Mouse (Mus musculus) cerebellum, adult 2 months (tissue): ENCODE measurements around the gene Helz2. TPM values are rescaled to one million over a fixed set of nuclear protein-coding genes. Genes with fewer than 3 reads are reported as not detected.

Experiments
- DNase-seq, 2 experiments: peaks; one replicate each; pipeline ENCODE4 v3.0.0; 2021
- H3K27ac ChIP-seq: fragments of 200-500 bp; 2 replicates; pipeline ENCODE4 v1.5.1; 2012; ENCODE audit warnings: low read length, control low read depth, inconsistent platforms; ENCODE audit not compliant: insufficient read depth
- H3K27me3 ChIP-seq: fragments of 200-500 bp; 2 replicates; pipeline ENCODE4 v1.6.1; 2012; ENCODE audit warnings: inconsistent platforms, mild to moderate bottlenecking, low read length, moderate library complexity; ENCODE audit not compliant: control insufficient read depth, insufficient read depth
- H3K4me1 ChIP-seq: fragments of 200-500 bp; 2 replicates; pipeline ENCODE4 v1.6.1; 2011; ENCODE audit warnings: low read length; ENCODE audit not compliant: control insufficient read depth, insufficient read depth
- H3K4me3 ChIP-seq: fragments of 200-500 bp; replicated peaks from 2 replicates; pipeline ENCODE3; 2011; ENCODE audit warnings: mild to moderate bottlenecking, low read depth, low read length, control low read depth; ENCODE audit not compliant: insufficient read depth
- CTCF ChIP-seq: fragments of 200-500 bp; IDR thresholded peaks from 2 replicates; pipeline ENCODE4 v1.5.1; 2011; ENCODE audit warnings: low read depth, mild to moderate bottlenecking, control low read depth, low read length, moderate library complexity, borderline replicate concordance; ENCODE audit not compliant: insufficient read depth
- POLR2A ChIP-seq: fragments of 200-500 bp; IDR thresholded peaks from 2 replicates; pipeline ENCODE4 v1.6.1; 2011; ENCODE audit warnings: low read length, control low read depth, borderline replicate concordance; ENCODE audit not compliant: insufficient read depth
- WGBS: fragments of 180-500 bp; shearing (Covaris S2); methylation state at CpG from one replicate; pipeline ENCODE4 v1.1.7; 2018; 5-methylcytosine and 5-hydroxymethylcytosine counted together
- polyA plus RNA-seq: library from polyadenylated mRNA; depleted of rRNA; stranded (reverse); fragments of >200 nt; gene quantifications from 2 replicates; pipeline ENCODE4 v1.2.3, GENCODE M21; 2012

Gene Helz2
- polyA plus RNA-seq, 1 experiment: 2.4 TPM

- DNase-seq: no peak
- Histone ChIP-seq H3K4me3 (no peak overlapping the region), H3K4me1 (no peaks in the 10 kb centered on the region), H3K27me3 (no peaks in the 10 kb centered on the region), H3K27ac (no peak overlapping the region)
- WGBS: 90% methylated on average over 10 of the region's 10 CpGs
- no peak for TF ChIP-seq POLR2A
- no peak for TF ChIP-seq CTCF
These were observed 7.4 kb upstream of the Helz2 start for GRCm38 (mm10) chr2:181249217-181249616.

- TF ChIP-seq CTCF: no peak
- no peak for TF ChIP-seq POLR2A
- Histone ChIP-seq H3K27ac (no peak overlapping the region), H3K4me1 (no peaks in the 10 kb centered on the region), H3K4me3 (no peak overlapping the region), H3K27me3 (no peaks in the 10 kb centered on the region)
- 49% methylated on average over 2 of the region's 2 CpGs for WGBS
- no peak for DNase-seq
These were observed 3.2 kb upstream of the Helz2 start for GRCm38 (mm10) chr2:181245031-181245430.

- Histone ChIP-seq H3K4me3 (no peak overlapping the region), H3K4me1 (no peaks in the 10 kb centered on the region), H3K27ac (no peak overlapping the region), H3K27me3 (no peaks in the 10 kb centered on the region)
- no peak for DNase-seq
- TF ChIP-seq POLR2A (no peak), CTCF (no peak)
- 46% methylated on average over 11 of the region's 11 CpGs for WGBS
These were observed 2.0 kb upstream of the Helz2 start for GRCm38 (mm10) chr2:181243706-181244394.

GRCm38 (mm10) chr2:181242314-181242665 lies 463 bp upstream of the Helz2 start:
- H3K27ac ChIP-seq: no peak overlapping the region
- WGBS: 63% methylated on average over 3 of the region's 3 CpGs
- no peaks in the 10 kb centered on the region for H3K4me1 ChIP-seq
- no peak for DNase-seq
- H3K4me3 ChIP-seq: no peak overlapping the region
- no peak for TF ChIP-seq CTCF
- H3K27me3 ChIP-seq: no peaks in the 10 kb centered on the region

- Histone ChIP-seq H3K27me3 (no peaks in the 10 kb centered on the region), H3K4me3 (no peak overlapping the region), H3K4me1 (no peaks in the 10 kb centered on the region), H3K27ac (no peak overlapping the region)
- TF ChIP-seq CTCF: no peak
- TF ChIP-seq POLR2A: no peak
- WGBS: 92% methylated on average over 13 of the region's 13 CpGs
- no peak for DNase-seq
These were observed 904 bp downstream of the Helz2 start for GRCm38 (mm10) chr2:181240806-181241440.

- TF ChIP-seq CTCF (no peak), POLR2A (no peak)
- no peak for DNase-seq
- no peak overlapping the region for H3K4me3 ChIP-seq
- H3K4me1 ChIP-seq: no peaks in the 10 kb centered on the region
- H3K27ac ChIP-seq: no peak overlapping the region
- WGBS: 95% methylated on average over 9 of the region's 9 CpGs
- no peaks in the 10 kb centered on the region for H3K27me3 ChIP-seq
These were observed 2.6 kb downstream of the Helz2 start for GRCm38 (mm10) chr2:181239261-181239660.

- no peak overlapping the region for H3K27ac ChIP-seq
- no peaks in the 10 kb centered on the region for H3K27me3 ChIP-seq
- no peak for TF ChIP-seq CTCF
- no peak for TF ChIP-seq POLR2A
- DNase-seq: no peak
- no peak overlapping the region for H3K4me3 ChIP-seq
- H3K4me1 ChIP-seq: no peaks in the 10 kb centered on the region
- WGBS: 74% methylated on average over 2 of the region's 2 CpGs
These were observed 3.0 kb downstream of the Helz2 start for GRCm38 (mm10) chr2:181238861-181239260.

- H3K4me1 ChIP-seq: no peaks in the 10 kb centered on the region
- DNase-seq: no peak
- WGBS: 29% methylated on average over 10 of the region's 10 CpGs
- no peaks in the 10 kb centered on the region for H3K27me3 ChIP-seq
- TF ChIP-seq CTCF: no peak
- no peak overlapping the region for H3K4me3 ChIP-seq
- H3K27ac ChIP-seq: no peak overlapping the region
These were observed 3.7 kb downstream of the Helz2 start for GRCm38 (mm10) chr2:181238091-181238610.
